Mouse (Mus musculus) forebrain, embryonic 15.5 days (tissue): Measurements from ENCODE around the gene Gm42674. TPM values are rescaled to one million over a fixed set of nuclear protein-coding genes. Genes with fewer than 3 reads are reported as not detected.

Source experiments
- polyA plus RNA-seq: library from polyadenylated mRNA; unstranded; fragments of >200 nt; fragmentation: Nextera tagmentation; extraction: Ambion mirVana; gene quantifications from 2 replicates; pipeline ENCODE4 v1.2.1, GENCODE M21; 2015

Gm42674 gene
- polyA plus RNA-seq, 1 experiment from 2014 or later: not detected

Other genes starting within 250 kb of the Gm42674 start
- gene Slc27a3, start 212.0 kb upstream of the Gm42674 start, polyA plus RNA-seq: 18.5 and 18.8 TPM in 2 replicates
- gene Ints3, start 168.3 kb upstream of the Gm42674 start, polyA plus RNA-seq: 33.6 and 36.5 TPM in 2 replicates
- gene Npr1, start 136.0 kb upstream of the Gm42674 start, polyA plus RNA-seq: 1.6 TPM in 2 replicates
- 333 and 340 TPM in 2 replicates for gene Ilf2, start 125.8 kb upstream of the Gm42674 start, polyA plus RNA-seq
- gene Snapin, start 110.9 kb upstream of the Gm42674 start, polyA plus RNA-seq: 76.1 and 81.8 TPM in 2 replicates
- 219 and 224 TPM in 2 replicates for gene Chtop, start 92.4 kb upstream of the Gm42674 start, polyA plus RNA-seq
- 9.0 and 11.4 TPM in 2 replicates for gene S100a1, start 87.5 kb upstream of the Gm42674 start, polyA plus RNA-seq
- 8.1 and 8.5 TPM in 2 replicates for gene S100a13, start 87.5 kb upstream of the Gm42674 start, polyA plus RNA-seq
- gene S100a14, start 75.0 kb upstream of the Gm42674 start, polyA plus RNA-seq: not detected in 2 replicates
- gene S100a16, start 64.7 kb upstream of the Gm42674 start, polyA plus RNA-seq: 31.7 and 40.0 TPM in 2 replicates
- gene S100a3, start 41.3 kb upstream of the Gm42674 start, polyA plus RNA-seq: 0.06 and 0.50 TPM in 2 replicates
- not detected in 2 replicates for gene S100a2, start 11.7 kb upstream of the Gm42674 start, polyA plus RNA-seq
- gene S100a4, start 1.9 kb downstream of the Gm42674 start, polyA plus RNA-seq: 0.56 and 0.65 TPM in 2 replicates
- not detected in 2 replicates for gene S100a5, start 6.6 kb downstream of the Gm42674 start, polyA plus RNA-seq
- gene S100a6, start 11.0 kb downstream of the Gm42674 start, polyA plus RNA-seq: 12.8 and 18.5 TPM in 2 replicates
- not detected in 2 replicates for gene S100a7a, start 52.1 kb downstream of the Gm42674 start, polyA plus RNA-seq
- 2.8 and 6.1 TPM in 2 replicates for gene S100a8, start 67.1 kb downstream of the Gm42674 start, polyA plus RNA-seq
- gene S100a9, start 93.8 kb downstream of the Gm42674 start, polyA plus RNA-seq: 2.1 and 2.2 TPM in 2 replicates
- gene Pglyrp4, start 125.0 kb downstream of the Gm42674 start, polyA plus RNA-seq: not detected in 2 replicates
- gene Gm5849, start 176.0 kb downstream of the Gm42674 start, polyA plus RNA-seq: not detected in 2 replicates